Mouse (Mus musculus) c-Kit-positive CD71-negative TER-119-negative erythroid progenitor cells, embryonic 14.5 days (primary cell): ENCODE measurements at regions not wholly inside any gene's neighbourhood (a gene's known extent, or its start where the extent isn't known, plus 50 kb on each side); places are given as distances from the start of the nearest gene placed in this dataset.

Experiments used
- DNase-seq: peaks from one replicate; pipeline ENCODE4 v3.0.0-alpha.2; 2013; ENCODE audit warnings: low read depth

- DNase-seq: no peak
Observed at GRCm38 (mm10) chr6:99984856-99985224, 258.6 kb upstream of the Prok2 start.

GRCm38 (mm10) chr6:99984057-99984855 lies 258.1 kb upstream of the Prok2 start:
- DNase-seq: no peak

DNA sequence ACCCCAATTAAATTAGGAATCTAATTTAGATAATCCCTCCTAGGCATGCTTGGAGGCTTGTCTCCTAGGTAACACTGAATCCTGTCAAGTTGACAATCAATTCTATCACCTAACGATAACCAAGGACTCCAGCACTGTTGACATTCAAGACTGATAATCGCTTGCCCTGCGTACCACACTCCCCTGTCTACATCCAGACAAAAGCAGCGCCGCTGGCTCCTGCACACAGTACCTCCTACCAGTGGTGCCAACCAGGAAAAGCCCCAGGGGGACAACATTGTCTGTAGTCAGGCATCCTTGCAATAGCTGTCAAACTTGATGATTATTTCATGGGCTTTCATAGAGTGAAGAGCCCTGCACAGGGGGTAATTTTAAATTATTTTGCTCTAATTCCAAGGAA lies 253.4 kb upstream of the Prok2 start:
- no peak for DNase-seq

DNA sequence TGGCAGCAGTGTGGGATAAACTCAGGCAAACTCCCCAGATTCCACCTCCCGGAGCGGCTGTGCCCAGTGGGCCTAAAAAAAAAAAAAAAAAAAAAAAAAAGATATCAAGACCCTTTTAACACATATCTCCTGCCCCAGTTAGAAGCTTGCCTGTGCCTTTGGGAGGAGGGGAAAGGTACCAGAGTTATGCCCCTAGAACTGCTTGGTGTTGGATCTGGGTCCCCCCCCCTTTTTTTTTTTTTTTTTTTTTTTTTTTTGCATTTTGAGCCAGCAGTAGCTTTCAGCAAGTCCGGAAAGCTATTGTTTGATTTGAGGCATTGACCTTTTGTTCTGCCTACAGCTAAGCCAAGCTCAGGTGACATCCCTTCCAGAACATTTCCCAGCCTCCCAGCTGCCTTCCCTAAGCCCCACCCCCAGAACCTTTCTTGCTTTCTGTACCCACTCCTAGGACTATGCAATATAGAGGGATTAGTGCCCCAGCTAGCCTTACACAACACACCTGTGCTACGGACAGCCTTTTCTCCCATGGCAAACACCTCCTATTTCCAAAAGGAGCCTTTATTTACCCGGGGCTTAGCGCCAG lies 252.1 kb upstream of the Prok2 start:
- no peak for DNase-seq

- no peak for DNase-seq
Observed at GRCm38 (mm10) chr6:99976144-99976543, 250.0 kb upstream of the Prok2 start.

- no peak for DNase-seq
Observed at GRCm38 (mm10) chr6:99975486-99975885, 249.3 kb upstream of the Prok2 start.

- DNase-seq: no peak
Observed at GRCm38 (mm10) chr6:99974464-99974863, 248.3 kb upstream of the Prok2 start.

DNA sequence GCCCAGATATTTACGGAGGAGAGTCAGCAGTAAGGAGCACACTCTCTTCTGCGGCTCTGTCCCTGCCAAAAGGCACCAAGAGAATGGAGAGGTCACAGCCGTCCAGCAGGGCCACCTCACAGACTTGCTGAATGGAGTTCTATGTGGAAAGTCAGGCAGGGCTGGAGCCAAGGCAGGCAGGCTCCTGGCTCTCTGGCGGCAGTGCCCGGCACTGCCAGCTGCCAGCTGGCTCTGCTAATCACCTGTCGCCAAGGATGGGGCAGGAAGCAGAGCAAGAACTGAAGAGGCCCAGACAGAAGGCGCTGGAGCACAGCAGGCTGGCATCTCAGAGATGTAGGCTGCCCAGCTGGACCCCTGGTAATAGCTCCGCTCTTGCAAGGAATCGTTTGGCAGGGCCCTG lies 245.2 kb upstream of the Prok2 start:
- DNase-seq: no peak

GRCm38 (mm10) chr6:99968889-99969288 lies 242.7 kb upstream of the Prok2 start:
- no peak for DNase-seq

GRCm38 (mm10) chr6:99967465-99967864 lies 241.3 kb upstream of the Prok2 start:
- DNase-seq: no peak

GRCm38 (mm10) chr6:99964540-99964939 lies 238.3 kb upstream of the Prok2 start:
- DNase-seq: no peak

DNA sequence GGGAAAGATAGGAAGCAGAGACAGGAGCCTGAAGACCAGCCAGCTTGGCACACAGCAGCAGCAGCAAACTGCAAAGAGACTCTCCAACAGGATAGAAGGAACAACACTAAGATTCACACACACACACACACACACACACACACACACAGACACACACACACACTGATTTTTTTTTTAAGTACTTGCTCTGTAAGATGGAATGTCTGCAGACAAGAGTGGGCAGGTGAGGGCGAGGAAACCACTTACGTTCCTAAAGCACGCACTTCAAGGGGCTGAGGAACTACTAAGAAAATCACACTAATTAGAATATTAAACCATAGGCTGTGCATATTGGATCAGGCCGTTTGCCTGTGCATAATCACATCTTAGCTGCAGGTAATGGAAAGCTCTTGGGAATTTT lies 237.8 kb upstream of the Prok2 start:
- DNase-seq: no peak

DNA sequence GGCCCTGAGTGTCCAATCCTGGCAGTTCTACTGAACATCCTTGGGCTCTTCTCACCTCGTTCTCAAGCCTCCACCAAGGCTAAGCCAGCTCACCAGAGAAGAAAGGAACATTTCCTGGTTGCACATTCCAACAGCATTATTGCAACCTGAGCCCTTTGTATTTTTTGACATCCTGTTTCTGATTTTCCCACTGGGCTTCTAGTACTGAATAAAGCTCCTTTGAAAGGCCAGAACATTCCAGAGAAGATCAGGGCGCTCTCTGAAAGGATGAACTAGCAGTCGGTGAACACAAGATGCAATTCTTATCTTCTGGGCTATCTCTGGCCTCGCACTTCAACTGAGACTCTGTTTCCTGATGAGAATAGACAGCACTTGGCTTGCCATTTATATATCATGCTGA lies 233.2 kb upstream of the Prok2 start:
- no peak for DNase-seq

GRCm38 (mm10) chr6:99954832-99955830 lies 228.9 kb upstream of the Prok2 start:
- DNase-seq: no peak

DNA sequence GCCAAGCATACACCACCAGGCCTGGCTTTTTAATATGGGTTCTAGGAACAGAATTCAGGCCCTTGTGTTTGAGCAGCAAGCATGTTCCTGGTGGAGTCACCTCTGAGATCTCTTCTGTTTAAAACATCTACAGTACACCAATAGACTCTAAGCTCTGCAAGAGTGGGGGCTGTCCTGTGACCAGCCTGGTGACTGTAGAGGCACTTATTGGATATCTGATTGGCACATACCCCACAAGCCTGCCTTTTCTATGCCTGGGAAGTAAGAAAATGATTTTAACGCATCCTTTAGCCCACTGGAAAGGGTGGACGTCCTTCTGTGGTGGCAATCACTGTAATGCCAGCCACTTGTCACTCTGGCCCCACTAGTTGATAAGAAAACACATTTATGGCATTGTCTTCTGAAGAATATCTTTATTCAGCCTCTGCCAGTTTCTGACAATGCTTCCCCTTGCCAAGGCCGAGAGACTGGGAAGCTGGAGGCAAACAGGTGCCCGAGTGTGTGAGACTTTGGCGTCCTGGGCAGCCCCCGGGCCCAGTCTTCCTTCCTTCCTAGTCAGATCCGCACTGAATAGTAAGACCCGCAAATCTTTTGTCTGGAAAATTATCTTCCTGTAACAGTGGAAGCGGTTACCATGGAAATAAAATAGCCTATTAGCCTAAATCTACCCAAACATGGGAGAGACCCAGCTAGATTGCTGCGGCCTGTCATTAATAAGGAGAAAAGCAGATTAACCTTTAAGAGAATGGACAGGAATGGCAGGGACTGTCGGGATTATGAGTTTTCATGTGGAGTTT lies 228.0 kb upstream of the Prok2 start:
- no peak for DNase-seq

DNA sequence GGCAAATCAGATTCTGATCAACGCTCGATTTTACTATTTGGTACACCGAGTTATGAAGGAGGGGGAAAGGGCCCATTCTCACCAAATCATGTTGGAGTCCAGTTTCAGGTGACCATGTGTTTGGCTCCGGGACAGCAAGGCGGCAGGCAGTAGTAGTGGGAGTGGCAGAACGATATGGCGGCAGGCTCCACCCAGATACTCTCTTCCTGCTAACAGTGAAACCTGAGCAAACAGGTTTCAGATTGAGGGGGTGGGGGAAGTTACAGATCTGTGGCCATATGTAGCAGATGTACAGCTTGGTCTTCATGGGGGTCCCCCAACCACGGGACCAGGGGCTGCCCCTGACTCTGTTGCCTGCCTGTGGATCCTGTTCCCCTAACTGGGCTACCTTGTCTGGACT lies 224.6 kb upstream of the Prok2 start:
- no peak for DNase-seq

DNA sequence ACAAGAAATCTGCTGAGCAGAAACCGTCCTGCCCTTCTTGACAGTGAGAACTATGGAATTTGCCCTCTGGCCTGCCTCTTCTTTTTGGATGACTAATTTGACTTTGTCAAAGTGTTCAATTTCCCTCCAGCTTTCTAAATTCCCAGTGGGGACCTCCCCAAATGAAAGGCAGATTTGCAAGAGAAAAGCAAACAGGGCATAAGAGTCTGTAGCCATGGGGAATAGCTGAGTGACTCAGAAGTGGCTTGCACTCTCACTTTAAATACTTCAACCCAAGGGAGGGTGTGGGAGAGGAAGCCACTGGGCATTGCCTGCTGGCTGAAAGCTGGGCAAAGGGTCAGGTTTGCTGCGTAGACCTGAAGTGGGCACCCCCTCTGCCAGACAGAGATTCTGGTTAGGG lies 220.7 kb upstream of the Prok2 start:
- no peak for DNase-seq

DNA sequence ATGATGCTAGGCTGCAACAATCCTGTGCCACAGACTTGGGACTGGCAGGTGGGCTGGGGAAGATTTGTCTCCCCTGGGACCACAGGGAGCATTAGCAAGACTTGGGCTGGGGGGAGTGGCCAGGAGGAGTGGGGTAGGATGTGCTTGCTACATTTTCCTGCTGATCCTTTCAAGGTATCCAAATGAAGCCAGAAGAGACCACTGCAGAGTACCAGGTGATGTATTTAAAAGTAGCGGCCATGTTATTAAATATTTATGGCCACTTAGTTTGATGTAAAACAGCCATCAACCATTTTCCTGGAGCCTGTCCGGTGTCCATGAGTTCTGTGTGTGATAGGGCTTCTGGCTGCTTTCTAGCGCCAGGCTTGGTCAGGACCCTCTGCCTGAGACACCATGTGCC lies 220.3 kb upstream of the Prok2 start:
- no peak for DNase-seq

- no peak for DNase-seq
Observed at GRCm38 (mm10) chr6:99945691-99946090, 219.5 kb upstream of the Prok2 start.

GRCm38 (mm10) chr6:99942958-99943357 lies 216.8 kb upstream of the Prok2 start:
- no peak for DNase-seq

GRCm38 (mm10) chr6:99940118-99940517 lies 213.9 kb upstream of the Prok2 start:
- no peak for DNase-seq

DNA sequence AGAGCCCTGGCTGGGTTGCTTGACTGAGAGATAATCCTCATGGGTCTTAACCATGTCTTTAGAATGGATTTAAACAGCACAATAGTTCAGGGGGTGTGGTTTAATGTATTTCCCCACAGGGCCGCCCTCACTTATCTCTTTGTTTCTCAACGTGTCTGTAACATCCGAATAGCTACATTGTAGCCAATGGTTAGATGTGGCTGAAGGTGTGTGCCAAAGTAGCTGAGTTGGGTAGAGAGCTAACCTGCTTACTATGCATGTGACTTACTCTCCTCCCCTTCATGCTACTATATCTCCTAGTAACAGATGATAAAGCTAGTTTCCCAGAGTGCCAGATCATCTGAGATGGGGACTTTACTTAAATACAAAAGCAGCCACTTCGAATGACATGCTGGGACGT lies 213.2 kb upstream of the Prok2 start:
- no peak for DNase-seq
